Mouse (Mus musculus) G1E (cell line): ENCODE data around the gene Pde8a. TPM values are rescaled to one million over a fixed set of nuclear protein-coding genes. Genes with fewer than 3 reads are reported as not detected.

Source experiments
- ATAC-seq: 2 replicates; pipeline ENCODE4 v1.8.0; 2016; ENCODE audit warnings: mild to moderate bottlenecking; ENCODE audit not compliant: insufficient number of reproducible peaks, poor library complexity, low FRiP score, severe bottlenecking; ENCODE audit errors: extremely low read depth
- DNase-seq: peaks from one replicate; pipeline ENCODE4 v3.0.0; 2012; ENCODE audit warnings: low spot score
- H3K27me3 ChIP-seq: 2 replicates; pipeline ENCODE4 v1.6.1; 2012; ENCODE audit warnings: mild to moderate bottlenecking, low read length, inconsistent platforms; ENCODE audit not compliant: insufficient read depth
- H3K36me3 ChIP-seq: replicated peaks from 2 replicates; pipeline ENCODE3; 2012; ENCODE audit warnings: mild to moderate bottlenecking, inconsistent platforms
- H3K4me1 ChIP-seq: 2 replicates; pipeline ENCODE4 v1.6.1; 2012; ENCODE audit warnings: low read depth, low read length, inconsistent platforms, mixed read lengths; ENCODE audit not compliant: insufficient read depth
- H3K4me3 ChIP-seq: 2 replicates; pipeline ENCODE4 v1.5.1; 2012; ENCODE audit warnings: low read depth, mild to moderate bottlenecking, inconsistent platforms, low read length, moderate library complexity, mixed read lengths
- H3K9me3 ChIP-seq: replicated peaks from 2 replicates; pipeline ENCODE4 v1.6.1; 2012; ENCODE audit warnings: inconsistent platforms
- CTCF ChIP-seq: IDR thresholded peaks from 2 replicates; pipeline ENCODE4 v1.5.1; 2012; ENCODE audit warnings: low read depth, low read length, inconsistent platforms, mixed read lengths
- GATA1 ChIP-seq: IDR thresholded peaks from 2 replicates; pipeline ENCODE4 v1.6.1; 2012; ENCODE audit warnings: borderline replicate concordance, low read length, inconsistent platforms, mixed read lengths
- GATA2 ChIP-seq: IDR thresholded peaks from 2 replicates; pipeline ENCODE4 v1.6.1; 2012; ENCODE audit warnings: low read depth, low read length, inconsistent platforms, borderline replicate concordance
- POLR2AphosphoS5 ChIP-seq: IDR thresholded peaks from 2 replicates; pipeline ENCODE4 v1.6.1; 2012; ENCODE audit warnings: low read depth, low read length, inconsistent platforms; ENCODE audit not compliant: insufficient replicate concordance
- TAL1 ChIP-seq: conservative IDR thresholded peaks from 2 replicates; pipeline ENCODE4 v1.6.1; 2012; ENCODE audit warnings: low read depth, low read length, inconsistent platforms, mixed read lengths
- polyA plus RNA-seq: library from polyadenylated mRNA; stranded (reverse); fragments of >175 nt; gene quantifications from 2 replicates; pipeline ENCODE4 v1.2.3, GENCODE M21; 2012
- total RNA-seq, 2 experiments: library from RNA; stranded (forward) in 1 of 2; stranded (reverse) in 1 of 2; fragments of 200-1000 nt in 1 of 2; fragments of >200 nt in 1 of 2; fragmentation: Nextera tagmentation in 1 of 2; gene quantifications; 2 replicates each; pipeline ENCODE4 v1.2.3; 2014 to 2017

Pde8a gene
- total and polyA plus RNA-seq, 3 experiments, result 0.05 TPM; not detected in 2

DNA sequence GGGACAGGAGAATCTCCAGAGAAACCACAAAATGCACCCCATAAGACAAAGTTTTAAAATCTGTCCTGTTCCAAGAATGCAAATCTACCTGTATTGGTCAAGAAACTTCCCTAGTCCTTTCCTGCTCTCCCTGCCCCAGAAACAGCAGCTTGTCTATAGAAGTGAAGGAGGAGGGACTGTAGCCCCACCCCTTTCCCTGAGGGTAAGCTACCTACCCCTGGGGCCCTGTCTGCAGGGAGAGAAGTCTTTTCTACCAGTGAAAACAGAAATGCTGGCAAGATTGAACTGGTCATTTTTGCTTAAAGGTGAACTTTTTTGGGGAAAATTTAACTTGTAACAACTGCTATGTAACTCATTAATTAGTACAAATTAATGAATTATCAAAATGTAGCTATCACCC is 41.2 kb downstream of the Pde8a start:
- TF ChIP-seq GATA1 (no peak), CTCF (no peak), GATA2 (no peak), TAL1 (no peak)
- no peaks in the 10 kb centered on the region for H3K36me3 ChIP-seq
- no peaks in the 10 kb centered on the region for H3K4me1 ChIP-seq
- no peak overlapping the region for H3K4me3 ChIP-seq
- ATAC-seq (no peak), DNase-seq (no peak)
- no peaks in the 10 kb centered on the region for H3K9me3 ChIP-seq
- H3K27me3 ChIP-seq, result peaks cover 5% of the 10 kb centered on the region; the same call in 1 of the 2 replicates

DNA sequence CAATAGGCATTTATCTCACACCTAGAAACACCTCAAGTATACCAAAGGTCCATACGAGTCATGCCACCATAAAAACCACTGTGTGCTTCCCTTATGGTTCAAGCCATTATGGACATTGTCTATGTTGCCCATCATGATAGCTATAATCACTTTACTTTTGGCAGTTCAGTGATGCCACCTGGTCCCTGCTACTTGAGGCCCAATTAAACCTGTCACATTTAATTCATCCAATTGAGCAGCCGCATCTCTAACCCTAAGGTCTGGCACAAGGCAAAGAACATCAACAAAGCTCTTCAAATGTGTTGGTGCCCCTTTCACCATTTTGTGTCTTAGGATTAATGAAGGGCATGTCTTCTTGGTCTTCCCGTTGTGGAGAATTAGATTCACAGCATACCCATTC is 42.1 kb downstream of the Pde8a start:
- Histone ChIP-seq H3K9me3 (no peaks in the 10 kb centered on the region), H3K36me3 (no peaks in the 10 kb centered on the region), H3K4me3 (no peak overlapping the region), H3K27me3 (peaks cover 5% of the 10 kb centered on the region; the same call in 1 of the 2 replicates), H3K4me1 (no peaks in the 10 kb centered on the region)
- DNase-seq (no peak), ATAC-seq (no peak)
- TF ChIP-seq GATA1, result no peak
- TF ChIP-seq GATA2, result no peak
- TF ChIP-seq CTCF, result no peak
- TF ChIP-seq TAL1, result no peak
- no peak for TF ChIP-seq POLR2AphosphoS5

DNA sequence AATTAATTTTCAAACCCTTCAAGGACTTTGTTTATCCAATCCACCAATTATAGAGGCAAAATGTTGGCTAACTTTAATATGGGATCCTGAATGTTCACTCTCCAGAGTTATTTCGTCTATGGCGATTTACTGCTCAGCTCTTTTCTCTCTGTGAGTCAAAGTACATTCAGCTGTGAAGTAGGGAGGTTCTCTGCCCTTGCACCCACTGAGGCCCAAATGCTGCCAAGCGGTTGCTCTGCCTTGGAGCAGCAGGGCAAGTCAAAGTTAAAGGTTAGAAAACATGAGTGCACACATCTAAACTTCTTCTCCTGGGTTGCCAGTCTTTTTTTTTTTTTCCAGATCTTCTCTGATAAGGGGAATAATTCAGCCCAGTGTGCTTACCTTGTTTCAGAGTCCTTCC is 43.4 kb downstream of the Pde8a start:
- Histone ChIP-seq H3K4me3 (no peak overlapping the region), H3K27me3 (peaks cover 10% of the 10 kb centered on the region), H3K36me3 (no peaks in the 10 kb centered on the region), H3K4me1 (no peaks in the 10 kb centered on the region), H3K9me3 (no peaks in the 10 kb centered on the region)
- no peak for TF ChIP-seq GATA1
- ATAC-seq (no peak), DNase-seq (no peak)

GRCm38 (mm10) chr7:81261548-81261947 is 48.2 kb downstream of the Pde8a start:
- H3K27me3 ChIP-seq, result peaks cover 10% of the 10 kb centered on the region
- no peaks in the 10 kb centered on the region for H3K4me1 ChIP-seq
- no peak for DNase-seq
- no peak for TF ChIP-seq CTCF
- H3K36me3 ChIP-seq, result no peaks in the 10 kb centered on the region
- H3K9me3 ChIP-seq, result no peaks in the 10 kb centered on the region
- ATAC-seq, result no peak
- H3K4me3 ChIP-seq, result no peak overlapping the region

DNA sequence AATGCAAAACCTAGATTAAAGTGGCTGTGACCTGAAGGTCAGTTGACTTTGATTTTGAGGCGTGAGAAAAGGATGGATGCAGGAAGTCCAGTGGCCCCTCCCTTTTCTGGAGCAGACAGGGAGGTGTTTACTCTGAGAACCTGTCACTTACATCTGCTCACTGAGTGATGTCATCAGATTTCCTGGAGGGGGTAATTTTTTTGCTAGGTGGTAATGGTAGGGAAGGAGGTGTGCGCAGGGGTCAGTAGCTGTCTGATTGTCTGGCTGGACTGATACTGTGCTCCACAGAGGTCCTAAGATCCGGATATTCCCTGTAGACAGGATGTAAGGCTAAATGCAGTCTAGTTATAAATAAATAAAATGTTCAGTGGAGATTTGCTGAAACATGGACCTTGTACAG is 59.5 kb downstream of the Pde8a start:
- no peak for DNase-seq
- no peaks in the 10 kb centered on the region for H3K36me3 ChIP-seq
- no peak overlapping the region for H3K4me3 ChIP-seq
- no peak for ATAC-seq
- no peaks in the 10 kb centered on the region for H3K9me3 ChIP-seq
- TF ChIP-seq GATA1, result no peak
- no peak for TF ChIP-seq GATA2
- TF ChIP-seq POLR2AphosphoS5, result no peak
- TF ChIP-seq CTCF, result no peak
- no peak for TF ChIP-seq TAL1
- peaks cover 26% of the 10 kb centered on the region for H3K27me3 ChIP-seq
- no peaks in the 10 kb centered on the region for H3K4me1 ChIP-seq

DNA sequence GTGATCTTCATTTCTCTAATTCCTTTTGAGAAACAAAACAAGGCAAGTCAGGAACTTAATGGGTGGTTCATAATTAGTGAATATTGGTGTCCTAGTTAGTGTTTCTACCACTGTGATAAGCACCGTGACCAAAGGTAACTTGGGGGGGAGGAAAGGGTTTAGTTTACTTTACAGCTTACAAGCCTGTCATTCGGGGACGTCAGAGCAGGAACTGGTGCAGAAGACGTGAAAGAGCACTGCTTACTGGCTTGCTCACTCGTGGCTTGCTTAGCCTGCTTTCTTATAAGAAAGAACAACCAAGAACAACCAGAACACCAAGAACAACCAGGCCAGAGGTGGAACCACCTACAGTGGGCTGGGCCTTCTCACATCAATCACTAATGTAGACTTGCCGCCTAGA is 65.6 kb downstream of the Pde8a start:
- Histone ChIP-seq H3K4me3 (no peak overlapping the region), H3K36me3 (no peaks in the 10 kb centered on the region), H3K9me3 (no peaks in the 10 kb centered on the region), H3K4me1 (no peaks in the 10 kb centered on the region), H3K27me3 (peaks cover 23% of the 10 kb centered on the region)
- ATAC-seq, result no peak
- no peak for DNase-seq
- no peak for TF ChIP-seq GATA2
- no peak for TF ChIP-seq GATA1
- TF ChIP-seq TAL1, result no peak
- TF ChIP-seq POLR2AphosphoS5, result no peak
- TF ChIP-seq CTCF, result no peak

GRCm38 (mm10) chr7:81281240-81281639 is 67.8 kb downstream of the Pde8a start:
- Histone ChIP-seq H3K4me3 (no peak overlapping the region), H3K9me3 (no peaks in the 10 kb centered on the region), H3K36me3 (no peaks in the 10 kb centered on the region), H3K4me1 (no peaks in the 10 kb centered on the region), H3K27me3 (peaks cover 14% of the 10 kb centered on the region)
- ATAC-seq (no peak), DNase-seq (no peak)
- TF ChIP-seq GATA1 (no peak), TAL1 (no peak), POLR2AphosphoS5 (no peak), GATA2 (no peak), CTCF (no peak)
